Mouse (Mus musculus) kidney, embryonic 15.5 days (tissue): ENCODE results near the gene Sept4. TPM values are rescaled to one million over a fixed set of nuclear protein-coding genes. Genes with fewer than 3 reads are reported as not detected.

Experiments used
- ATAC-seq: fragments of 200-750 bp; cut with Nextera tagmentation; replicated peaks from 2 replicates; pipeline ENCODE4 v1.8.0; 2017; ENCODE audit warnings: moderate TSS enrichment; ENCODE audit not compliant: low FRiP score
- H3K27ac ChIP-seq: fragments of 300-500 bp; sonication (generic); 2 replicates; pipeline ENCODE4 v1.5.1; 2015; ENCODE audit warnings: mild to moderate bottlenecking, inconsistent platforms
- H3K27me3 ChIP-seq: fragments of 300-500 bp; sonication (generic); 2 replicates; pipeline ENCODE4 v1.6.1; 2015; ENCODE audit warnings: inconsistent platforms
- H3K36me3 ChIP-seq: fragments of 300-500 bp; sonication (generic); 2 replicates; pipeline ENCODE4 v1.6.1; 2015; ENCODE audit warnings: inconsistent platforms
- H3K4me1 ChIP-seq: fragments of 300-500 bp; sonication (generic); 2 replicates; pipeline ENCODE4 v1.6.1; 2015; ENCODE audit warnings: inconsistent platforms
- H3K4me2 ChIP-seq: fragments of 300-500 bp; sonication (generic); 2 replicates; pipeline ENCODE4 v1.6.1; 2015; ENCODE audit warnings: moderate library complexity, mild to moderate bottlenecking, inconsistent platforms
- H3K4me3 ChIP-seq: fragments of 300-500 bp; sonication (generic); replicated peaks from 2 replicates; pipeline ENCODE4 v1.5.1; 2015; ENCODE audit warnings: mild to moderate bottlenecking, inconsistent platforms
- H3K9ac ChIP-seq: fragments of 300-500 bp; sonication (generic); 2 replicates; pipeline ENCODE4 v1.6.1; 2015; ENCODE audit warnings: mild to moderate bottlenecking, inconsistent platforms
- H3K9me3 ChIP-seq: fragments of 300-500 bp; sonication (generic); replicated peaks from 2 replicates; pipeline ENCODE4 v1.6.1; 2016; ENCODE audit warnings: inconsistent platforms
- WGBS: fragments of 180-500 bp; shearing (Covaris S2); methylation state at CpG from one replicate; pipeline ENCODE4 v1.1.7; 2015; ENCODE audit warnings: mixed read lengths; 5-methylcytosine and 5-hydroxymethylcytosine counted together
- polyA plus RNA-seq: library from polyadenylated mRNA; unstranded; fragments of >200 nt; fragmentation: Nextera tagmentation; extraction: Ambion mirVana; gene quantifications from 2 replicates; pipeline ENCODE4 v1.2.1, GENCODE M21; 2015

The Sept4 gene
- polyA plus RNA-seq, 1 experiment from 2014 or later = 60.8 TPM

DNA sequence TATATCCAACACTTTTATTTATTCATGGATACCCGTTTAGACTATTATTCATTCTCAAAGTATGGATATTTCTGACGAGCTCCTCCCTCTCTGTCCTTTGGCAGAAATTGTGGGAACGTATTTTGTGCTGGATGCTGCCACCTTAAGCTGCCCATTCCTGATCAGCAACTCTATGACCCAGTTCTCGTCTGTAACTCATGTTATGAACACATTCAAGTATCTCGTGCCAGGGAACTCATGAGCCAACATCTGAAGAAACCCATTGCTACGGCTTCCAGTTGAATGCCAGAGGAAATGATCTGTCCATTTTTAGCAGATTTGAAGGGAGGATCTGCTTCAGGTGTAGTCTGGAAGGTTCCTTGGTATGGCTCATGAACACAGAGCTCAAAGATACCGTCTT lies 45.3 kb downstream of the Sept4 start:
- no peaks in the 10 kb centered on the region for H3K27me3 ChIP-seq
- no peaks in the 10 kb centered on the region for H3K9me3 ChIP-seq
- no peak overlapping the region for H3K4me2 ChIP-seq
- no peaks in the 10 kb centered on the region for H3K4me1 ChIP-seq
- H3K27ac ChIP-seq = no peak overlapping the region
- peaks cover 99% of the 10 kb centered on the region for H3K36me3 ChIP-seq
- no peak for ATAC-seq
- no peak overlapping the region for H3K9ac ChIP-seq
- H3K4me3 ChIP-seq = no peak overlapping the region
- WGBS = 88% methylated on average over 7 of the region's 7 CpGs

DNA sequence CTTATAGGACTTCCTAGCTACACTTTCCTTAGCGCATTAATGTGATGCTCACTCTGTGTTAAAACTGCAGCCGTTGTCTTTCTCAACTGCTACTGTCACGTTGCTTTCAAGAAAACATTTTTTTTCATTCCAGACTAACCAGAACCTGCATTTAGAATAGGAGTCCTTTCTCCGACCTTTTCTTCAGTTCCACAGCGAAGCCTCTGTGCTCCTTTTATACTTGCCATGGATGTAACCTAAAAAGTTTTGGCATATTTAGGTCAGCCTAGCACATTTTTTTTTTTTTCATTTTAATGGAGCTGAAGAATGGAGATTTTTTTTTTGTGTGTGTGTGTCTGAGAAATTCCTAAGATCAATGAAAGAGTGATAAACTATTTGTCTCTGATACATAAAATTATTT lies 46.8 kb downstream of the Sept4 start:
- H3K36me3 ChIP-seq = peaks cover 83% of the 10 kb centered on the region
- WGBS = 94% methylated on average over 5 of the region's 5 CpGs
- no peaks in the 10 kb centered on the region for H3K9me3 ChIP-seq
- H3K4me3 ChIP-seq = no peak overlapping the region
- H3K9ac ChIP-seq = no peak overlapping the region
- ATAC-seq = no peak
- no peak overlapping the region for H3K4me2 ChIP-seq
- no peak overlapping the region for H3K27ac ChIP-seq
- no peaks in the 10 kb centered on the region for H3K27me3 ChIP-seq
- H3K4me1 ChIP-seq = no peaks in the 10 kb centered on the region

DNA sequence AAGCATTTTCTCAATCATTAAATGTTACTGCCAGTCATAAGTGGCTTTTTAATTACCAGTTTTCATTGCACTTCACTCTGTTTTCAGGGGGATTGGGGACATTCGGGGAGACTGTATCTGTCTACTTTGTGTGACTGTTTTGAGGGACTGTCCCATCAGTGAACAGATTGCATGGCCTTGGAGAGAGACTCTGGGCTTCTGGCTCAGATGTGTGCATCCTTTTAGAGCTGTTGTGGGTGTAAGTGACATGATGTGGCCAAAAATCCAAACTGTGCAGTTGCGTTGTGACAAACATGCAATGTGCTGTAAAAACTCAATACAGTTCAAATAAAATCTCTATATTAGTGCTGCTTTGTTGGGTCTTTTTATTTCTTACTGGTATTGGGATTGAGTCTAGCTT lies 47.2 kb downstream of the Sept4 start:
- no peaks in the 10 kb centered on the region for H3K9me3 ChIP-seq
- no peak overlapping the region for H3K4me2 ChIP-seq
- H3K4me1 ChIP-seq = no peaks in the 10 kb centered on the region
- no peak for ATAC-seq
- H3K4me3 ChIP-seq = no peak overlapping the region
- peaks cover 79% of the 10 kb centered on the region for H3K36me3 ChIP-seq
- 94% methylated on average over 2 of the region's 2 CpGs for WGBS
- H3K27me3 ChIP-seq = no peaks in the 10 kb centered on the region
- no peak overlapping the region for H3K27ac ChIP-seq
- no peak overlapping the region for H3K9ac ChIP-seq

DNA sequence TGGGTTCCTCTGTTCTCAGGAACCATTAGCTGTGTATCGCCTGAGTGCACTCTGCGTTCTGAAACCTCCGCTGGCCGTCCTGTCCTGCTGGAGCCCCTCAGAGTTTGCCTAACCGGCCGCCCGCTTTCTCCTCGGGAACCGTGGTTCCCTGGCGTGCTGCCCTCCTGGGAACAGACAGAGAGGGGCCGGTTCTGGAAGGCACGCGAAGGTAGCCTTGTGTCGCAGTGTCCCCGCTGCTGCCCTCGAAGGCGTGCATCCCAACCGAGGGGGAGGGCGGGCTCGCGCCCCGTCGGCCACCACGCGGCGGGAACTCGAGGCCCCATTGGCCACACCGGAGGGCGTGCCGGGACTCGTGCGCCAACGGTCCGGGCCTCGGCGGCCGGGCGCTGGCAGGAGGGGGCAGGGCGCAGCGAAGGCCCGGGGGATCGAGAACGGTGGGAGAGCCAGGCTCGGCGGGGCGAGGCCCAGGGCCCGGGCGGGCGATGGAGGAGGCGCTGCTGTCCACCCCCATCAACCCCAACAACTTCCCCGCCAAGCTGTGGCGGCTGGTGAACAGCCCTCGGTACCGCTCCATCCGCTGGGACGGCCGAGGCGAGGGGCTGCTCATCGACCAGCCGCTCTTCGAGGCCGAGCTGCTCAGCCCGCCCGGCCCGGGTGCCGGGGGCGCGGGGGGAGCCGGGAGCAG lies 48.2 kb downstream of the Sept4 start, which contains the start of gene Hsf5:
TSS of gene Hsf5 (plus strand) at position 375 of the 685 bp plus-strand sequence.
- Histone ChIP-seq H3K4me1 (no peaks in the 10 kb centered on the region), H3K36me3 (peaks cover 70% of the 10 kb centered on the region), H3K27ac (no peak within 1 kb of the TSS), H3K9me3 (no peaks in the 10 kb centered on the region), H3K4me2 (no peak within 1 kb of the TSS), H3K27me3 (no peaks in the 10 kb centered on the region), H3K9ac (no peak within 1 kb of the TSS), H3K4me3 (no peak within 1 kb of the TSS)
- 92% methylated on average over 44 of the region's 69 CpGs for WGBS
- ATAC-seq = no peak

DNA sequence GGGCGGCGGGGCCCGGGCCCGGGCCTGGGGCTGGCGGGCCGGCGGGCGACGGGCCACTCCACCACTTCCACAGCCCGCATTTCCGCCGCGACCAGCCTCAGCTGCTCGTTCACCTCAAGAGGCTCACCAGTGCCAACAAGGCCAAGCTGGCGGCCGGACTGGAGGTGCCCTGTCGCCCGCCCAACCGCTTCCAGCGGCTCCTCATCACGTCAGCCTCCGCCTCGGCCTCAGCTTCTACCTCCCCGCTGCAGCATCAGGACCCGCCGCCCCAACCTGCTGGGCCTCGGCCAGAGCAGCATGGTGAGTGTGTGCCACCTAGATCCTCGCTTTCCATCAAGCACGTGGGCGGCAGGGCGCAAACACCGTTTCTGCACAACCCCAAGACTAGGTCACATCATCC lies 48.9 kb downstream of the Sept4 start:
- Histone ChIP-seq H3K9me3 (no peaks in the 10 kb centered on the region), H3K27ac (no peak overlapping the region), H3K4me3 (no peak overlapping the region), H3K9ac (no peak overlapping the region), H3K36me3 (peaks cover 68% of the 10 kb centered on the region), H3K4me2 (no peak overlapping the region), H3K27me3 (no peaks in the 10 kb centered on the region), H3K4me1 (no peaks in the 10 kb centered on the region)
- no peak for ATAC-seq
- WGBS = 95% methylated on average over 32 of the region's 32 CpGs

DNA sequence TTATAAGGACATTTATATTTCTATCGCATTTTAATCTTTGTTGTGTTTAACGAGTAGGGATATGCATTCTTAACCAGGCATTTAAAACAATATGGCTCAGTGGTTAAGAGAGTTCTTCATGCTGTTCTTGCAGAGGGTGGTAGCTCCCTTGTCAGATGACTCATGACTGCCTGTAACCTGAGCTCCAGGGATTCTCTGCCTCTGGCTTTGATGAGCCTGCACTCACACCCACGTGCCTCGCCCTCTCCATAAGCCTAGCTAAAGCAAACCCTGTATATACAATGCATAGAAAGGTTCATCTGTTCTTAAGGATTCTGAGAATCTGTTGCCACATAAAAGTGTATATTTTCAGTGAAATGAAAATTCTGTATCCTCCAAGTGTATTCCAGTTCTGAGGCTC lies 54.5 kb downstream of the Sept4 start:
- H3K27ac ChIP-seq = no peak overlapping the region
- H3K27me3 ChIP-seq = no peaks in the 10 kb centered on the region
- no peaks in the 10 kb centered on the region for H3K9me3 ChIP-seq
- peak; percentile 43; the same call in 1 of the 2 replicates for ATAC-seq
- peaks cover 36% of the 10 kb centered on the region for H3K36me3 ChIP-seq
- H3K4me2 ChIP-seq = no peak overlapping the region
- H3K4me3 ChIP-seq = no peak overlapping the region
- WGBS = 49% methylated on average over 4 of the region's 4 CpGs
- no peak overlapping the region for H3K9ac ChIP-seq
- no peaks in the 10 kb centered on the region for H3K4me1 ChIP-seq

DNA sequence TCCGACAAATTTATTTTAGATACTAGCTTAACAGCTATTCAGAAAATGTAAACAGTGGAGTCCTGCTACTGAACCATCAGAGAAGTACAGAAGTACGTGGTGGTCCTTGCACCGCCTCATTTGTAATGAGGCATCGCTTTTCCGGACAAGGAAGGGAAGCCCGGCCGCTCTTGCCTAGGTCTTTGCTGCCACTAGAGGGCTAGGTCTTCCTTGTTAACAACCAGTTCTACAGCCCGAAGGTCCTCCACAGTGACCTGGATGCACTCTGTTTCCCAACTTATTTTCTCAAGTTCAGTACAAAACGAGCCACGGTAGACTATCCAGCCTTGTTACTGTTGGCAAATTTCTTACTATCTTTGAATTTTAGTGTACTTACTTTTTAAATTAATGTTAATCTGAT lies 61.2 kb downstream of the Sept4 start:
- ATAC-seq = no peak
- H3K27ac ChIP-seq = no peak overlapping the region
- H3K4me1 ChIP-seq = no peaks in the 10 kb centered on the region
- H3K4me2 ChIP-seq = no peak overlapping the region
- WGBS = 24% methylated on average over 10 of the region's 10 CpGs
- H3K36me3 ChIP-seq = peaks cover 6% of the 10 kb centered on the region; the same call in 1 of the 2 replicates
- no peaks in the 10 kb centered on the region for H3K9me3 ChIP-seq
- no peaks in the 10 kb centered on the region for H3K27me3 ChIP-seq
- H3K4me3 ChIP-seq = no peak overlapping the region
- no peak overlapping the region for H3K9ac ChIP-seq

DNA sequence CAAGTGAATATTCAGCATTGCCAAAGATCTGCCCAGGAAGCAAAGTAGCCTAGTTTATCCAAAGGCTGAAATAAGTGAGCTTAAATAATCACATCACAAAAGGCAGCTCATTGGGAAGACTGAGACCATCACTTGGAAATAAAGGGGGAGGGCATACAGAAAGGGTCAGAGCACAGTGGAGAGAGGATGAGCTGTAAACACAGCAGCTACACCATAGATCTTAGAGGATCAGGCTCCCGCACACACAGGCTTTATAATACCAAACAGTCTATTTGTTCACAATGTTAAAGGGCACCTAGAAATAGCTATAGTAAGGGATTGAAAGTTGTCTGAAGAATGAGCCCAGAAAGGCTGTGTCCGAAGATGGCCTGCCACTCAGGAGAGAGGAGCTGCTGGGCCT lies 70.1 kb downstream of the Sept4 start:
- WGBS = 15% methylated on average over 2 of the region's 2 CpGs
- Histone ChIP-seq H3K4me2 (peak overlapping the region; percentile 76), H3K27me3 (no peaks in the 10 kb centered on the region), H3K36me3 (no peaks in the 10 kb centered on the region; the same call in 1 of the 2 replicates), H3K9ac (peak overlapping the region; percentile 63), H3K4me3 (peak overlapping the region; percentile 48), H3K27ac (0 out of 2 replicates have a peak overlapping the region, but pooled peaks have one; percentile 45), H3K4me1 (peaks cover 8% of the 10 kb centered on the region), H3K9me3 (no peaks in the 10 kb centered on the region)
- peak; percentile 29; the same call in 1 of the 2 replicates for ATAC-seq

DNA sequence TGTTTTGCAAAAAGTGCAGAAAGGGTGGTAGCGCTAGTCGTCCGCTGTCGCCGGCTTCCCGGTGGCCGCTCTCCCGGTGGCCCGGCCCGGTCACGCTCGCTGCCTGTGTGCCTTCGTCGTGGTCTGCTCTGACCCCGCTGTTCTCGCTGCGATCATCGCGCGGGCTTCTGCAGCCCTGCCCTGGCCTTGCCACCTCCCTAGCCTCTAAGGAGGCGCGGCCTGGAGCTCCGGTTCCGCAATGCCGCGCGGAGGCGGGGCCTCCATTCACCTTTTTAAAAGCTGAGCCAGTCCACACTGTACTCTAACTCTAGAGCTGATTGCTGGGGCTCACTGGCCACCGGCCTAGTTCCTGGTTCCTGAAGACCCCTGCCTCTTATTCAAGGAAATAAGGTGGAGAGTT lies 70.5 kb downstream of the Sept4 start:
- WGBS = under 1% methylated on average over 29 of the region's 29 CpGs
- Histone ChIP-seq H3K27ac (0 out of 2 replicates have a peak overlapping the region, but pooled peaks have one; percentile 45), H3K9ac (peak overlapping the region; percentile 63), H3K4me2 (peak overlapping the region; percentile 76), H3K27me3 (no peaks in the 10 kb centered on the region), H3K36me3 (no peaks in the 10 kb centered on the region; the same call in 1 of the 2 replicates), H3K4me1 (peaks cover 8% of the 10 kb centered on the region), H3K4me3 (peak overlapping the region; percentile 48), H3K9me3 (no peaks in the 10 kb centered on the region)
- ATAC-seq = peak; percentile 91

Other genes starting within 250 kb of the Sept4 start
- gene Ppm1e, start 209.9 kb upstream of the Sept4 start, polyA plus RNA-seq = 2.9 and 3.0 TPM in 2 replicates
- gene Rad51c, start 163.9 kb upstream of the Sept4 start, polyA plus RNA-seq = 8.3 and 9.1 TPM in 2 replicates
- 0.60 and 0.65 TPM in 2 replicates for gene Tex14, start 163.8 kb upstream of the Sept4 start, polyA plus RNA-seq
- not detected in 2 replicates for gene Gm11492, start 2.2 kb upstream of the Sept4 start, polyA plus RNA-seq
- gene Mtmr4, start 23.3 kb downstream of the Sept4 start, polyA plus RNA-seq = 38.5 and 39.4 TPM in 2 replicates
- 0.26 TPM in 2 replicates for gene Hsf5, start 48.3 kb downstream of the Sept4 start, polyA plus RNA-seq
- 6.7 and 6.8 TPM in 2 replicates for gene Rnf43, start 93.8 kb downstream of the Sept4 start, polyA plus RNA-seq
- 164 and 168 TPM in 2 replicates for gene Supt4a, start 168.6 kb downstream of the Sept4 start, polyA plus RNA-seq
- gene Tspoap1, start 191.6 kb downstream of the Sept4 start, polyA plus RNA-seq = 4.4 and 5.1 TPM in 2 replicates
- gene Mpo, start 224.7 kb downstream of the Sept4 start, polyA plus RNA-seq = 4.2 and 5.7 TPM in 2 replicates